Mouse (Mus musculus): ENCODE results near the gene Hist1h2ad. TPM values are rescaled to one million over a fixed set of nuclear protein-coding genes. Genes with fewer than 3 reads are reported as not detected.

The Hist1h2ad gene
- total RNA-seq, 4 experiments from 2014 or later, result 1.3 to 6.6 (median 3.8) TPM

DNA sequence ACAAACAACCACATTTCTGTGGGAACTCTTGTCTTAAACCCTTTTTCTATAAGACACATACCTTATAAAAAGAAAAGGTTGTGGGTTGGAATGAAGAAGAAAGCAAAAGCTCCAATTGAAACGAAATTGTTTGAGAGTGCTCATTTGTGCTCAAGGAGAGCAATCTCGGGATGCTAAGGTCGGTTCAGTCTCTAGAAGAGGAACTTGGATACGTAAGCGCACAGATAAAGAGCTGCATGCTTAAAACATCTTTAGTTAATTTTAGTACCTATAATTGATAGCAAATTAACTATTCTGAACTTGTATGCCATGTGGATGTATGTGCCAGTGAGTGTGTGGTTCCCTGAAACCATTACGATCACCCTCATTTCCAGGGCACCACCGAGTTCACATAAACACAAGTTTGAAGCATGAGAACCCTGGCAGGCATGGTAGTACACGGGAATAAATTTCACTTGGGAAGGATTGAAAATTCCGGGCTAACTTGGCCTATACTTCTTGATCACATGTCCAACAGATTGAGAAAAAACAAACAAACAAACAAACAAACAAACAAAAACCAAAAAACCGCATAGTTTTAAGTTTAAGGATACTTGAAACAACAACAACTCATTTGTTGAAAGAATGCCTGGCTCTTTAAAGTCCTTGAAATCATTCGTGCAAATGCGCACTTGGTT, 46.0 kb downstream of the Hist1h2ad start:
- no peak for DNase-seq (ENCODE audit: low spot score in 2 of 2)

GRCm38 (mm10) chr13:23620733-23621531, 46.8 kb downstream of the Hist1h2ad start, which contains the start of gene Hist1h2be:
Gene Hist1h2be, minus strand, starts transcription at chr13:23621124.
- peak; percentile 70 to 80 for DNase-seq (ENCODE audit: low spot score in 2 of 2)

DNA sequence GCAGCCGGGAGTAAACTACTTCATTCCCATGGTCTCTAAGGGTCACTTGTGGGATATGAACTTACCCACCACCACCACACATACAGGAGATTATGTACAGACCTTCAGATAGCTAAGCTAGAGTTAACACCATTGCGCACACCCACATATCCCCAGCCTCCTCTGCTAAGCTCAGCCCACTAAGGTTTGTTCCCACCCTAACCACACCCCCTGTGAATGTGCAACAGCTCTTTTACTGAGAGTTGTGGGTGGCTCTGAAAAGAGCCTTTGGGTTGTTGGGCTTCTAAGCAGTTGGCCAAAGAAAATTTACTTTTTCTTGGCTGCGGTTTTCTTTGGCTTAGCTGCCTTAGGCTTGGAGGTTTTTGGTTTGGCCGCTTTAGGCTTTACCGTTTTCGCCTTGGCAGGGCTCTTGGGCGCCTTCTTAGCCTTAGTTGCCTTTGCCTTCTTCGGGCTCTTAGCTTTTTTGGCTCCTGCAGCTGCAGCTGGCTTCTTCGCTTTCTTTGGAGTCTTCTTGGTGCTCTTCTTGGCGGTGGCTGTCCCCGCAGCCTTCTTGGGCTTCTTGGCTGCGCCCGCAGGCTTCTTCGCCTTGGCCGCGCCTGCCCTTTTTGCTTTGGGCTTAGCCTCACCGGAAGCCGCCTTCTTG, 47.5 kb downstream of the Hist1h2ad start:
- peak; percentile 40 to 79 for DNase-seq (ENCODE audit: low spot score in 2 of 2)

DNA sequence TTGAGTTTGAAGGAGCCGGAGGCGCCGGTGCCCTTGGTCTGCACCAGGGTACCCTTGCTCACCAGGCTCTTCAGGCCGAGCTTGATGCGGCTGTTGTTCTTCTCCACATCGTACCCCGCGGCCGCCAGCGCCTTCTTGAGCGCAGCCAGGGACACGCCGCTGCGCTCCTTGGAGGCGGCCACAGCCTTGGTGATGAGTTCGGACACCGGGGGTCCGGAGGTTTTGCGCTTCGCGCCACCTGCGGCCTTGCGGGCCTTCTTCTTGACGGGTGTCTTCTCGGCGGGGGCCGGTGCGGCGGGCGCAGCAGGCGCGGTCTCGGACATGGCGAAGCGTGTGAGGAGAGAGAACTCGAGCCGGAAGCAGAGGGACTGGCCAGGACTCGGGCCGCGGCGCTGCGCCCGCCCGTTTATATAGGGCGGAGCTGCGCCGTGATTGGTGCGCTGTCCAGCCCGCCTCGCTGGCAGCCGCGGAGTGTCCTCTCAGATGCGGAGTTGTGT, 48.0 kb downstream of the Hist1h2ad start, which contains the start of gene Hist1h1e:
Gene Hist1h1e, minus strand, starts transcription at position 384 of the 497 bp plus-strand sequence.
- DNase-seq (ENCODE audit: low spot score in 2 of 2), result peak; percentile 74 to 83

DNA sequence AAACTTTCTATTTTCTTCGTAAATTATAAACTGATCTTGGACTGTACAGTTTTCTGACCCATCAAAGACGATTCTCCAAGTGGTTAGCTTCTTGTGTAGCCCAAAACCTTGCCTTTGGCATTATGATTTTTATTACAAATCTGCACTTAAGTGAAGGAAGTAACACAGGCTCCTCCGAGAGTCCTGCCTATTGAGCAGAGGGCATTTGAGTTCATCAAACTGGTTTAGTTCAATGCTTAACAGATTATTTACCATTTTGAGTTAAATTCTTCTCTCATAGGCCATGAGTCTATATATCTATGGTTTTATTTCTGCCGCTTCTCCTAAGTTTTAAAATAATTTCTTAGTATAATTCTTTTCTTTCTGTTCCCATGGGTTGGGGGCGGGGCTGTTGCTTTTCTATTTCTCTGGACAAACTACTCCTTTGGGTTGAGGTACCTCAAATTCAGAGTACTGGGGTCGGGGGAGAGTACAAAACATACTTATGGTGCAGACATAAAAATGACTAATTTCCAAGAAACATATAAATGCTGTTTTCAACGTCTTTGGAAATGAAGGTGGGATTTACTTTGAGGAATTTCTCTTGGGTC, 48.8 kb downstream of the Hist1h2ad start:
- DNase-seq (ENCODE audit: low spot score in 2 of 2), result no peak

Small RNA genes lying within 50 kb of the gene (microRNA-seq; reads per million reads assigned to microRNA genes)
- gene Gm44297 (0 reads per million in 2 experiments), gene Gm44359 (0 reads per million in 2 experiments), gene Gm44394 (0 reads per million in 2 experiments)

Other genes with a start within 250 kb of the Hist1h2ad start
- gene Zfp322a, start 205.2 kb upstream of the Hist1h2ad start, total RNA-seq (2022), result 10 to 100 TPM; 24.9 to 29.0 (median 26.7) TPM
- gene Abt1, start 150.5 kb upstream of the Hist1h2ad start, total RNA-seq (2022), result 1 to 10 TPM; 8.1 to 9.3 (median 8.6) TPM
- under 1 TPM in 2 of 4 experiments, not detected in 2; 0.09 to 0.13 TPM for gene Btn1a1, start 108.5 kb upstream of the Hist1h2ad start, total RNA-seq (2022)
- 1 to 10 TPM in 2 of 4 experiments, under 1 TPM in 2; 0.63 to 1.1 (median 0.99) TPM for gene Btn2a2, start 85.5 kb upstream of the Hist1h2ad start, total RNA-seq (2022)
- gene Hist1h4h, start 43.3 kb upstream of the Hist1h2ad start, total RNA-seq (2022), result 100 to 1,000 TPM; 263 to 358 (median 294) TPM
- gene Hist1h2af, start 40.5 kb upstream of the Hist1h2ad start, total RNA-seq (2022), result 10 to 100 TPM in 1 of 4 experiments, 1 to 10 TPM in 2, not detected in 1; 1.7 to 10.6 (median 3.0) TPM
- 1 to 10 TPM; 3.7 to 6.0 (median 4.2) TPM for gene Hist1h3g, start 39.0 kb upstream of the Hist1h2ad start, total RNA-seq (2022)
- 1 to 10 TPM in 2 of 4 experiments, under 1 TPM in 2; 0.84 to 1.6 (median 0.98) TPM for gene Hist1h2bh, start 31.0 kb upstream of the Hist1h2ad start, total RNA-seq (2022)
- 10 to 100 TPM; 15.3 to 21.8 (median 16.6) TPM for gene Hist1h3f, start 30.3 kb upstream of the Hist1h2ad start, total RNA-seq (2022)
- 100 to 1,000 TPM; 153 to 191 (median 171) TPM for gene Hist1h4f, start 22.7 kb upstream of the Hist1h2ad start, total RNA-seq (2022)
- 1 to 10 TPM; 3.4 to 4.2 (median 3.5) TPM for gene Hist1h1d, start 21.1 kb upstream of the Hist1h2ad start, total RNA-seq (2022)
- gene Hist1h3e, start 12.0 kb upstream of the Hist1h2ad start, total RNA-seq (2022), result 10 to 100 TPM; 43.6 to 61.8 (median 54.4) TPM
- 1 to 10 TPM; 3.0 to 5.2 (median 4.7) TPM for gene Hist1h2ae, start 3.2 kb upstream of the Hist1h2ad start, total RNA-seq (2022)
- gene Hist1h2bg, start 3.0 kb upstream of the Hist1h2ad start, total RNA-seq (2022), result 10 to 100 TPM; 60.3 to 72.4 (median 70.0) TPM
- 10 to 100 TPM; 23.0 to 26.4 (median 24.2) TPM for gene Hist1h2bf, start 185 bp upstream of the Hist1h2ad start, total RNA-seq (2022)
- 10 to 100 TPM in 2 of 4 experiments, 1 to 10 TPM in 2; 8.9 to 11.8 (median 10.0) TPM for gene Hist1h3d, start 1.4 kb downstream of the Hist1h2ad start, total RNA-seq (2022)
- gene Hist1h4d, start 7.2 kb downstream of the Hist1h2ad start, total RNA-seq (2022), result 100 to 1,000 TPM; 126 to 155 (median 139) TPM
- gene Hist1h2be, start 46.7 kb downstream of the Hist1h2ad start, total RNA-seq (2022), result 1 to 10 TPM; 5.5 to 9.6 (median 7.2) TPM
- gene Hist1h1e, start 48.2 kb downstream of the Hist1h2ad start, total RNA-seq (2022), result 10 to 100 TPM; 61.9 to 65.4 (median 62.5) TPM
- gene Hist1h2ac, start 109.6 kb downstream of the Hist1h2ad start, total RNA-seq (2022), result 1 to 10 TPM; 1.4 to 2.3 (median 1.9) TPM
- gene Hist1h2bc, start 109.8 kb downstream of the Hist1h2ad start, total RNA-seq (2022), result 10 to 100 TPM; 26.9 to 40.2 (median 30.0) TPM
- gene Hist1h1t, start 121.4 kb downstream of the Hist1h2ad start, total RNA-seq (2022), result under 1 TPM in 1 of 4 experiments, not detected in 3; 0.41 TPM
- gene Hist1h4c, start 124.1 kb downstream of the Hist1h2ad start, total RNA-seq (2022), result 100 to 1,000 TPM in 2 of 4 experiments, 10 to 100 TPM in 2; 87.8 to 116 (median 99.2) TPM
- 1 to 10 TPM; 3.4 to 7.7 (median 4.6) TPM for gene Hfe, start 136.5 kb downstream of the Hist1h2ad start, total RNA-seq (2022)
- gene Hist1h1c, start 164.4 kb downstream of the Hist1h2ad start, total RNA-seq (2022), result 10 to 100 TPM; 69.7 to 80.4 (median 72.8) TPM
- gene Hist1h3c, start 171.2 kb downstream of the Hist1h2ad start, total RNA-seq (2022), result 1 to 10 TPM; 1.1 to 3.3 (median 2.8) TPM
- gene Hist1h2bb, start 172.4 kb downstream of the Hist1h2ad start, total RNA-seq (2022), result 10 to 100 TPM; 12.3 to 18.8 (median 16.3) TPM
- 10 to 100 TPM; 18.4 to 30.4 (median 21.0) TPM for gene Hist1h2ab, start 176.7 kb downstream of the Hist1h2ad start, total RNA-seq (2022)
- 10 to 100 TPM in 1 of 4 experiments, 1 to 10 TPM in 3; 5.3 to 12.2 (median 8.1) TPM for gene Hist1h3b, start 177.9 kb downstream of the Hist1h2ad start, total RNA-seq (2022)
- gene Hist1h4b, start 182.6 kb downstream of the Hist1h2ad start, total RNA-seq (2022), result 10 to 100 TPM; 53.3 to 70.8 (median 63.3) TPM
- 10 to 100 TPM; 43.4 to 63.5 (median 58.0) TPM for gene Hist1h4a, start 186.8 kb downstream of the Hist1h2ad start, total RNA-seq (2022)
- 10 to 100 TPM; 33.9 to 55.0 (median 40.9) TPM for gene Hist1h3a, start 188.0 kb downstream of the Hist1h2ad start, total RNA-seq (2022)
- gene Hist1h1a, start 189.3 kb downstream of the Hist1h2ad start, total RNA-seq (2022), result 10 to 100 TPM; 29.7 to 32.8 (median 30.7) TPM
- gene Trim38, start 195.5 kb downstream of the Hist1h2ad start, total RNA-seq (2022), result not detected
- gene Slc17a2, start 232.6 kb downstream of the Hist1h2ad start, total RNA-seq (2022), result not detected

Data from left cerebral cortex, adult 8-10 months (tissue).